Mouse (Mus musculus) MEL (cell line): ENCODE measurements around the gene Rbmxl1.

Experiments
- CTCF ChIP-seq, 3 experiments: IDR thresholded peaks in 2 of 3; conservative IDR thresholded peaks in 1 of 3; 2 replicates each; pipeline ENCODE4 v1.5.1; 2011 to 2012; ENCODE audit warnings: low read length in 3 of 3, low read depth in 2 of 3, mild to moderate bottlenecking in 2 of 3, improper control_type of control experiment in 1 of 3, inconsistent platforms in 1 of 3, mixed read lengths in 1 of 3, moderate library complexity in 1 of 3; ENCODE audit not compliant: control insufficient read depth in 1 of 3, insufficient read depth in 1 of 3, poor library complexity in 1 of 3, severe bottlenecking in 1 of 3
- NELFE ChIP-seq: IDR thresholded peaks from 2 replicates; pipeline ENCODE4 v1.6.1; 2011; ENCODE audit warnings: low read depth, low read length, improper control_type of control experiment
- NRF1 ChIP-seq: IDR thresholded peaks from 2 replicates; pipeline ENCODE4 v1.6.1; 2014; ENCODE audit warnings: low read depth, mild to moderate bottlenecking, inconsistent platforms, low read length, improper control_type of control experiment, moderate library complexity; ENCODE audit not compliant: poor library complexity, insufficient read depth, severe bottlenecking
- SMC3 ChIP-seq: IDR thresholded peaks from 2 replicates; pipeline ENCODE4 v1.6.1; 2011; ENCODE audit warnings: low read depth, low read length, improper control_type of control experiment
- USF1 ChIP-seq: IDR thresholded peaks from 2 replicates; pipeline ENCODE4 v1.6.1; 2014; ENCODE audit warnings: low read depth, mild to moderate bottlenecking, inconsistent platforms, low read length, improper control_type of control experiment, moderate library complexity
- ZNF384 ChIP-seq: IDR thresholded peaks from 2 replicates; pipeline ENCODE4 v1.6.1; 2012; ENCODE audit warnings: low read depth, mild to moderate bottlenecking, inconsistent platforms, low read length, improper control_type of control experiment

DNA sequence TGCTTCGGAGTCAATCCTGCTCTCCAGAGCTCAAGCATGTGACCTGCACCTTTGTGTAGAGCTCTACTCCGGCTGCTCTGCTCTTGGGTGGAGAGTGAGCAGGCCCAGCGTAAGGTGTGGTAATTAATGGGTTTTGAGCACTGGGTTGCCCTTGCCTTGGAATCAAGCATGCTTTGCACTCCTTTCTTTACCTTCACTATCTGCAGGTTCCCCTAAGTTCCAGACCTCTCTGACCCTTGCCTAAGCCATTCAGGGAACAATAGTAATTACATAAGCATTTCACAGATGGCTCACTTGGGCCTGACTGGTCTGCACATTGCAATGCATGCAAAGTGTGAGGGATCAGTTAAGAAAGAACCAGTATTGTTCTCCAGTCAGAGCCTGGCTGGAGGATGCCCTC, 29.1 kb upstream of the Rbmxl1 start:
- TF ChIP-seq CTCF (IDR thresholded peaks at IDR 0.05 in 2 of 3, conservative IDR thresholded peaks at IDR 0.05 in 1 of 3; ENCODE audit: control insufficient read depth in 1 of 3, insufficient read depth in 1 of 3, low read depth in 2 of 3, low read length in 3 of 3, poor library complexity in 1 of 3, severe bottlenecking in 1 of 3) (no peak), USF1 (no peak), NRF1 (no peak), ZNF384 (no peak), SMC3 (no peak), NELFE (no peak)
